Mouse (Mus musculus) CH12.LX (cell line): ENCODE data around the gene Chd5. TPM values are rescaled to one million over a fixed set of nuclear protein-coding genes. Genes with fewer than 3 reads are reported as not detected.

Source experiments
- DNase-seq: peaks from one replicate; pipeline ENCODE4 v3.0.0-alpha.2; 2013; ENCODE audit errors: extremely low read depth
- H3K27ac ChIP-seq: 2 replicates; pipeline ENCODE4 v1.5.1; 2012; ENCODE audit warnings: low read depth, mild to moderate bottlenecking, control low read depth, moderate library complexity; ENCODE audit not compliant: insufficient read depth
- H3K27me3 ChIP-seq: replicated peaks from 2 replicates; pipeline ENCODE3; 2012; ENCODE audit warnings: inconsistent platforms
- H3K36me3 ChIP-seq, 2 experiments: replicated peaks in 1 of 2; 2 replicates each; pipeline versions ENCODE3 to v1.6.1; 2012; ENCODE audit warnings: inconsistent platforms in 1 of 2, low read length in 1 of 2, mild to moderate bottlenecking in 1 of 2, mixed read lengths in 1 of 2, moderate library complexity in 1 of 2; ENCODE audit not compliant: control insufficient read depth in 1 of 2, insufficient read depth in 1 of 2
- H3K4me1 ChIP-seq, 2 experiments: 2 replicates each; pipeline ENCODE4 v1.6.1; 2012; ENCODE audit warnings: inconsistent platforms in 1 of 2, moderate library complexity in 1 of 2; ENCODE audit not compliant: insufficient read depth in 2 of 2, control insufficient read depth in 1 of 2
- H3K4me2 ChIP-seq: 2 replicates; pipeline ENCODE4 v1.6.1; 2012; ENCODE audit warnings: low read depth, mild to moderate bottlenecking, control low read depth; ENCODE audit not compliant: poor library complexity, insufficient read depth, severe bottlenecking
- H3K4me3 ChIP-seq, 3 experiments: fragments of 150-350 bp in 1 of 3; sonication (generic) in 1 of 3; replicated peaks in 1 of 3; 2 replicates each; pipeline versions ENCODE3 to v1.5.1; 2011 to 2012; ENCODE audit warnings: low read depth in 2 of 3, low read length in 2 of 3, mild to moderate bottlenecking in 2 of 3, moderate library complexity in 2 of 3, control low read depth in 1 of 3, improper control_type of control experiment in 1 of 3, inconsistent platforms in 1 of 3, mixed read lengths in 1 of 3; ENCODE audit not compliant: poor library complexity in 1 of 3
- H3K79me2 ChIP-seq: replicated peaks from 2 replicates; pipeline ENCODE4 v1.6.1; 2012; ENCODE audit warnings: mild to moderate bottlenecking, moderate library complexity; ENCODE audit not compliant: control insufficient read depth, poor library complexity, insufficient read depth, severe bottlenecking; ENCODE audit errors: extremely low read depth
- H3K9ac ChIP-seq: 2 replicates; pipeline ENCODE4 v1.6.1; 2012; ENCODE audit warnings: low read depth, mild to moderate bottlenecking, control low read depth, moderate library complexity; ENCODE audit not compliant: insufficient read depth
- H3K9me3 ChIP-seq: replicated peaks from 2 replicates; pipeline ENCODE3; 2012; ENCODE audit warnings: low read length, inconsistent platforms, mixed read lengths
- ELF1 ChIP-seq: IDR thresholded peaks from 2 replicates; pipeline ENCODE4 v1.6.1; 2014; ENCODE audit warnings: low read depth, mild to moderate bottlenecking, inconsistent platforms, low read length, improper control_type of control experiment
- ETS1 ChIP-seq: conservative IDR thresholded peaks from 2 replicates; pipeline ENCODE4 v1.6.1; 2012; ENCODE audit warnings: low read depth, mild to moderate bottlenecking, inconsistent platforms, low read length, improper control_type of control experiment, moderate library complexity
- GABPA ChIP-seq: IDR thresholded peaks from 2 replicates; pipeline ENCODE4 v1.6.1; 2012; ENCODE audit warnings: low read depth, low read length, improper control_type of control experiment, inconsistent platforms; ENCODE audit not compliant: insufficient replicate concordance
- HCFC1 ChIP-seq: IDR thresholded peaks from 2 replicates; pipeline ENCODE4 v1.6.1; 2012; ENCODE audit warnings: low read depth, mild to moderate bottlenecking, inconsistent platforms, low read length, improper control_type of control experiment
- IRF4 ChIP-seq: IDR thresholded peaks from 2 replicates; pipeline ENCODE4 v1.6.1; 2014; ENCODE audit warnings: low read depth, mild to moderate bottlenecking, inconsistent platforms, low read length, improper control_type of control experiment
- JUN ChIP-seq: IDR thresholded peaks from 2 replicates; pipeline ENCODE4 v1.6.1; 2011; ENCODE audit warnings: low read depth, mild to moderate bottlenecking, low read length, improper control_type of control experiment, moderate library complexity; ENCODE audit not compliant: insufficient read depth
- JUND ChIP-seq: conservative IDR thresholded peaks from 2 replicates; pipeline ENCODE4 v1.6.1; 2011; ENCODE audit warnings: low read depth, low read length, improper control_type of control experiment
- KAT2A ChIP-seq: IDR thresholded peaks from 2 replicates; pipeline ENCODE4 v1.6.1; 2012; ENCODE audit warnings: low read length, improper control_type of control experiment, inconsistent platforms; ENCODE audit not compliant: insufficient replicate concordance
- MAFK ChIP-seq: IDR thresholded peaks from 2 replicates; pipeline ENCODE4 v1.6.1; 2011; ENCODE audit warnings: low read length, improper control_type of control experiment; ENCODE audit not compliant: insufficient replicate concordance
- MAX ChIP-seq: IDR thresholded peaks from 2 replicates; pipeline ENCODE4 v1.6.1; 2011; ENCODE audit warnings: low read length, improper control_type of control experiment
- MEF2A ChIP-seq: IDR thresholded peaks from 2 replicates; pipeline ENCODE4 v1.6.1; 2014; ENCODE audit warnings: low read depth, mild to moderate bottlenecking, inconsistent platforms, low read length, improper control_type of control experiment, borderline replicate concordance
- MXI1 ChIP-seq: IDR thresholded peaks from 2 replicates; pipeline ENCODE4 v1.6.1; 2011; ENCODE audit warnings: mild to moderate bottlenecking, low read depth, low read length, improper control_type of control experiment
- NRF1 ChIP-seq: IDR thresholded peaks from 2 replicates; pipeline ENCODE4 v1.6.1; 2014; ENCODE audit warnings: low read depth, mild to moderate bottlenecking, inconsistent platforms, low read length, improper control_type of control experiment, moderate library complexity
- POLR2AphosphoS2 ChIP-seq: IDR thresholded peaks from 2 replicates; pipeline ENCODE4 v1.6.1; 2011; ENCODE audit warnings: low read depth, low read length, improper control_type of control experiment
- RAD21 ChIP-seq: IDR thresholded peaks from 2 replicates; pipeline ENCODE4 v1.6.1; 2011; ENCODE audit warnings: low read depth, mild to moderate bottlenecking, low read length, improper control_type of control experiment, moderate library complexity
- TBP ChIP-seq: conservative IDR thresholded peaks from 2 replicates; pipeline ENCODE4 v1.6.1; 2011; ENCODE audit warnings: low read depth, low read length, improper control_type of control experiment
- USF2 ChIP-seq: conservative IDR thresholded peaks from 2 replicates; pipeline ENCODE4 v1.6.1; 2011; ENCODE audit warnings: low read depth, low read length, improper control_type of control experiment
- ZC3H11A ChIP-seq: IDR thresholded peaks from 2 replicates; pipeline ENCODE4 v1.6.1; 2012; ENCODE audit warnings: low read depth, mild to moderate bottlenecking, inconsistent platforms, low read length, improper control_type of control experiment
- dilution Hi-C: fragments of 300-500 bp; cut with MboI; formaldehyde crosslinking; loops from 2 replicates; pipeline ENCODE4 v1.14.3; 2020; ENCODE audit warnings: low sequenced_read_pairs; ENCODE audit not compliant: extremely low pct_unique_long_range_greater_than_20kb, extremely low pct_ligation_motif_present
- in situ Hi-C: fragments of 300-500 bp; cut with MboI; formaldehyde crosslinking; loops from 3 replicates; pipeline ENCODE4 v1.14.3; 2019; ENCODE audit warnings: low sequenced_read_pairs, low pct_ligation_motif_present, low pct_unique_long_range_greater_than_20kb, mixed read lengths
- polyA plus RNA-seq: library from polyadenylated mRNA; unstranded; fragments of >175 nt; gene quantifications from 2 replicates; pipeline ENCODE4 v1.2.1, GENCODE M21; 2012; ENCODE audit warnings: low read depth; ENCODE audit not compliant: insufficient read length
- total RNA-seq, 2 experiments: library from RNA; depleted of rRNA; stranded (reverse); fragments of 300-350 nt in 1 of 2; fragments of >200 nt in 1 of 2; gene quantifications; 2 replicates each; pipeline ENCODE4 v1.2.3; 2012 to 2014

Gene Chd5
- total and polyA plus RNA-seq, 3 experiments, result 0.44 to 3.4 (median 1.2) TPM

- no peak overlapping the region for H3K4me3 ChIP-seq
Observed at GRCm38 (mm10) chr4:152360855-152361254, 22.4 kb downstream of the Chd5 start.

GRCm38 (mm10) chr4:152362180-152362579, 23.7 kb downstream of the Chd5 start:
- in situ Hi-C loops, result no loop called here

More at GRCm38 (mm10) chr4:152360855-152361254, 22.4 kb downstream of the Chd5 start:
- DNase-seq, result no peak
- no peaks in the 10 kb centered on the region for H3K79me2 ChIP-seq
- H3K9me3 ChIP-seq, result no peaks in the 10 kb centered on the region
- 0 out of 4 replicates have a peak, but pooled peaks cover 3% of the 10 kb centered on the region in 2 experiments for H3K4me1 ChIP-seq
- no peak overlapping the region for H3K4me2 ChIP-seq
- in situ Hi-C loops, result no loop called here
- H3K36me3 ChIP-seq, result peaks cover 4 to 15% of the 10 kb centered on the region in 2 experiments
- no peak overlapping the region for H3K9ac ChIP-seq
- H3K27ac ChIP-seq, result no peak overlapping the region
- no peaks in the 10 kb centered on the region for H3K27me3 ChIP-seq
- TF ChIP-seq MAFK (no peak), TBP (no peak), ZC3H11A (no peak), USF2 (no peak), ELF1 (no peak), MAX (no peak), JUND (no peak), HCFC1 (no peak), POLR2AphosphoS2 (no peak), MXI1 (no peak), MEF2A (no peak), IRF4 (no peak), NRF1 (no peak), GABPA (no peak), KAT2A (no peak), RAD21 (no peak)
- TF ChIP-seq, all 38 proteins: peak for 0
- dilution Hi-C loops, result no loop called here

More at GRCm38 (mm10) chr4:152362180-152362579, 23.7 kb downstream of the Chd5 start:
- TF ChIP-seq POLR2AphosphoS2 (no peak), IRF4 (no peak), JUND (no peak), ZC3H11A (no peak), ETS1 (no peak), KAT2A (no peak), JUN (no peak)
- DNase-seq, result no peak
- Histone ChIP-seq H3K9ac (no peak overlapping the region), H3K4me2 (no peak overlapping the region), H3K9me3 (no peaks in the 10 kb centered on the region), H3K4me1 (0 out of 4 replicates have a peak, but pooled peaks cover 3% of the 10 kb centered on the region in 2 experiments), H3K27me3 (no peaks in the 10 kb centered on the region), H3K79me2 (no peaks in the 10 kb centered on the region), H3K4me3 (no peak overlapping the region), H3K36me3 (peaks cover 4 to 14% of the 10 kb centered on the region in 2 experiments), H3K27ac (no peak overlapping the region)
- dilution Hi-C loops, result no loop called here
